Mouse (Mus musculus) myocyte (in vitro differentiated cells): ENCODE results near the gene Fscb.

ENCODE experiments used
- CEBPB ChIP-seq: IDR thresholded peaks from 2 replicates; pipeline ENCODE4 v1.6.1; 2011; ENCODE audit warnings: mild to moderate bottlenecking, moderate library complexity; ENCODE audit not compliant: poor library complexity, insufficient read depth, severe bottlenecking
- E2F4 ChIP-seq: IDR thresholded peaks from one replicate; pipeline ENCODE4 v1.6.1; 2011; ENCODE audit warnings: mild to moderate bottlenecking, control low read depth, moderate library complexity; ENCODE audit not compliant: insufficient read depth
- MAX ChIP-seq: IDR thresholded peaks from one replicate; pipeline ENCODE4 v1.6.1; 2011; ENCODE audit warnings: low read depth, mild to moderate bottlenecking, control low read depth
- MYOD1 ChIP-seq, 3 experiments: IDR thresholded peaks; one replicate each; pipeline ENCODE4 v1.6.1; 2011; ENCODE audit warnings: control low read depth in 2 of 3, low read depth in 2 of 3, mild to moderate bottlenecking in 2 of 3, moderate library complexity in 1 of 3; ENCODE audit not compliant: insufficient read length in 2 of 3, control insufficient read depth in 1 of 3
- MYOG ChIP-seq, 3 experiments: IDR thresholded peaks; one replicate each; pipeline ENCODE4 v1.6.1; 2011; ENCODE audit warnings: control low read depth in 2 of 3, low read depth in 2 of 3, mild to moderate bottlenecking in 2 of 3; ENCODE audit not compliant: insufficient read length in 2 of 3, control insufficient read depth in 1 of 3, insufficient read depth in 1 of 3
- POLR2A ChIP-seq: IDR thresholded peaks from one replicate; pipeline ENCODE4 v1.6.1; 2011; ENCODE audit warnings: low read depth, mild to moderate bottlenecking, control low read depth, moderate library complexity; ENCODE audit not compliant: insufficient read length
- POLR2AphosphoS2 ChIP-seq: IDR thresholded peaks from one replicate; pipeline ENCODE4 v1.6.1; 2011; ENCODE audit warnings: low read depth, control low read depth; ENCODE audit not compliant: insufficient read length
- REST ChIP-seq: IDR thresholded peaks from one replicate; pipeline ENCODE4 v1.6.1; 2011; ENCODE audit warnings: mild to moderate bottlenecking, control low read depth, moderate library complexity; ENCODE audit not compliant: insufficient read depth, insufficient read length
- SRF ChIP-seq: IDR thresholded peaks from one replicate; pipeline ENCODE4 v1.6.1; 2011; ENCODE audit warnings: low read depth; ENCODE audit not compliant: control insufficient read depth, insufficient read length
- TCF12 ChIP-seq: IDR thresholded peaks from one replicate; pipeline ENCODE4 v1.6.1; 2011; ENCODE audit warnings: mild to moderate bottlenecking, control low read depth; ENCODE audit not compliant: poor library complexity, insufficient read depth, severe bottlenecking
- TCF3 ChIP-seq: IDR thresholded peaks from one replicate; pipeline ENCODE4 v1.6.1; 2011; ENCODE audit warnings: low read depth, control low read depth; ENCODE audit not compliant: insufficient read length
- USF1 ChIP-seq: IDR thresholded peaks from one replicate; pipeline ENCODE4 v1.6.1; 2011; ENCODE audit warnings: low read depth, mild to moderate bottlenecking, control low read depth, moderate library complexity

DNA sequence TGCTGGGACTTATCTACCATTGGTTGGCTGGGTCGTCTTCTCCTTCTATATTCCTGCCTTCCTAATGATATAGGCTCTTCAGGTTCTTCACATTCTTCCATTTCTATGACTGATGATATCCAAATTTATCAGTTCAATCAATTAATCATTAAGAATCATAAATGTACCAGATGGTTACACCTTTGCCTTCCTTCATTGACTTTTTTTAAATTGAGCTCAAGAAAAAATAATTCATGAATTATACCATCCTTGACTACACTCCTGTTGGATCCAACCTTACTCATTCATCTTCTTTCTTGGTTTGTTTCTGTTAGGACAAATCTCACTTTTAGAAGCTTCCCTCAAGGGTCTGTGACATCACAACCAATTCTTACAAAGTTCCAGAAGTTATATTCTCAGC lies at the start of gene Fscb:
- TF ChIP-seq POLR2A = no peak
- no peak for TF ChIP-seq CEBPB
- TF ChIP-seq USF1 = no peak
- TF ChIP-seq E2F4 = no peak
- no peak for TF ChIP-seq TCF12
- no peak for TF ChIP-seq TCF3
- no peak for TF ChIP-seq MAX
- no peak for TF ChIP-seq POLR2AphosphoS2
- TF ChIP-seq MYOG (IDR thresholded peaks at IDR 0.05; ENCODE audit: control insufficient read depth in 1 of 3, insufficient read depth in 1 of 3, insufficient read length in 2 of 3, low read depth in 2 of 3) = no peak
- TF ChIP-seq SRF = no peak
- TF ChIP-seq MYOD1 (IDR thresholded peaks at IDR 0.05; ENCODE audit: control insufficient read depth in 1 of 3, insufficient read length in 2 of 3, low read depth in 2 of 3) = no peak
- no peak for TF ChIP-seq REST
